Mouse (Mus musculus) lung, adult 2 months (tissue): ENCODE data around the gene Ccdc69. TPM values are rescaled to one million over a fixed set of nuclear protein-coding genes. Genes with fewer than 3 reads are reported as not detected.

Source experiments
- DNase-seq: peaks from one replicate; pipeline ENCODE4 v3.0.0; 2022
- H3K4me1 ChIP-seq: fragments of 200-500 bp; 2 replicates; pipeline ENCODE4 v1.6.1; 2011; ENCODE audit warnings: low read length; ENCODE audit not compliant: control insufficient read depth, insufficient read depth
- H3K4me3 ChIP-seq: fragments of 200-500 bp; replicated peaks from 2 replicates; pipeline ENCODE3; 2011; ENCODE audit warnings: low read depth, mild to moderate bottlenecking, control low read depth, low read length; ENCODE audit errors: extremely low read depth
- CTCF ChIP-seq: fragments of 200-500 bp; IDR thresholded peaks from 2 replicates; pipeline ENCODE4 v1.5.1; 2011; ENCODE audit warnings: mild to moderate bottlenecking, low read length, control low read depth; ENCODE audit not compliant: insufficient read depth
- POLR2A ChIP-seq: fragments of 200-500 bp; IDR thresholded peaks from 2 replicates; pipeline ENCODE4 v1.6.1; 2011; ENCODE audit warnings: low read depth, mild to moderate bottlenecking, control low read depth, low read length, borderline replicate concordance; ENCODE audit errors: extremely low read depth
- WGBS: fragments of 180-500 bp; shearing (Covaris S2); methylation state at CpG from one replicate; pipeline ENCODE4 v1.1.7; 2018; 5-methylcytosine and 5-hydroxymethylcytosine counted together
- polyA plus RNA-seq: library from polyadenylated mRNA; depleted of rRNA; stranded (reverse); fragments of >200 nt; gene quantifications from 2 replicates; pipeline ENCODE4 v1.2.3, GENCODE M21; 2012

Ccdc69 gene
- polyA plus RNA-seq, 1 experiment, result 4.1 TPM

GRCm38 (mm10) chr11:55057511-55057910, 20.4 kb downstream of the Ccdc69 start:
- no peak for DNase-seq
- no peak overlapping the region for H3K4me3 ChIP-seq
- H3K4me1 ChIP-seq, result no peaks in the 10 kb centered on the region
- WGBS, result 81% methylated on average over 3 of the region's 3 CpGs
- TF ChIP-seq POLR2A (no peak), CTCF (no peak)

DNA sequence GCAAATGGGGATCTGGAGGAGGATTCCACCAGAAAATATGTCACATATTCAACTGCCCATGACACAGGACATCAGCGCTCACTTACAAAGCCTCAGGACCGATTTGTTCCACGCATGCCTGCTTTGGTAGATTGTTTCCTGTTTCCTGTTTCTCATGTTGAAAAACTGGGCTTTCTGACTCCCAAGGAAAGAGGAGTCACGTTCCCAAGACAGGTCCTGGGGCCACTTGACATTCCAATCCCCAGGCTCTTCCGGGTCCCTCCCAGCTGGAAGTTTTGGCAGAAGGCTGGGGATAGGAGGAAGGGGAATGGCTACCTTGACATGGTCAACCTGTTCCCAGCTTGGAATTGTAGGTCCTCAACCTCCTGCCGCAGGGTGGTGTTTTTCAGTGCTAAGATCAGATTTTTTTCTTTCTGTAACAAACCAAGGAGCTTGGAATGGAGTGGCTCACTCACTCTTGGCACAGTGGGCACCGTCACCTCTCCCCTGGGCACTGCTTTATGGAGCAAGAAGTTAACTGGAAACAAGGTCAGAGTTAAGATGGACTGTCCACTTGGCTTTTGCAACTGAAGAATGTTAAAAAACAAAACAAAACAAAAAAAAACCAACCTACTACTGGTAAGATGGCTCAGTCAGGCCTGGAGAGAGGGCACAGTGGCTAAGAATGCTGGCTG, 27.0 kb downstream of the Ccdc69 start:
- H3K4me3 ChIP-seq, result no peak overlapping the region
- 51% methylated on average over 7 of the region's 7 CpGs for WGBS
- no peak for DNase-seq
- H3K4me1 ChIP-seq, result peaks cover 5% of the 10 kb centered on the region
- no peak for TF ChIP-seq POLR2A
- no peak for TF ChIP-seq CTCF

DNA sequence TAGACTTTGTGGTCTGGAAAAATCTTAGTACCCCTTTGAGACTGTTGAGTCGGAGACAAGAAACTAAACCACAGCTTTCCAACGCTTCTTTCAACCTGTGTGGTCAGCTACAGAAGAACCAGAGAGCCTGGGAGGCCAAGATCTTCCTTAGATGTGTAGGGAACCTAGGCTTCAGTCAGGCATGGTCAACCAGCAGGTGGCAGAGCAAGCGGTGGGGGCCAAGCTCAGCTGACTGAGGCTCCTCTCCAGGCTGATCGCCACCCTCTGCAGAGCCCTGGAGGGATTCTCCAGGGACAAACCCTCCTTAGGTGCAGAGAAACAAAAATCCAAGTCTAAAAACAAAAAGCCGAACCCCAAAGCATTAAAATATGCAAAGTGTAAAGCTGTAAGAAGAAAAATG, 31.3 kb downstream of the Ccdc69 start:
- peak; percentile 52 for DNase-seq
- no peak overlapping the region for H3K4me3 ChIP-seq
- peaks cover 5% of the 10 kb centered on the region for H3K4me1 ChIP-seq
- TF ChIP-seq POLR2A (no peak), CTCF (peak; percentile 78)
- 55% methylated on average over 5 of the region's 5 CpGs for WGBS

GRCm38 (mm10) chr11:55041348-55041747, 36.6 kb downstream of the Ccdc69 start:
- Histone ChIP-seq H3K4me1 (peaks cover 2% of the 10 kb centered on the region), H3K4me3 (no peak overlapping the region)
- 86% methylated on average over 4 of the region's 4 CpGs for WGBS
- DNase-seq, result no peak
- TF ChIP-seq CTCF (0 out of 2 replicates have a peak, but pooled peaks have one; percentile 17), POLR2A (no peak)

DNA sequence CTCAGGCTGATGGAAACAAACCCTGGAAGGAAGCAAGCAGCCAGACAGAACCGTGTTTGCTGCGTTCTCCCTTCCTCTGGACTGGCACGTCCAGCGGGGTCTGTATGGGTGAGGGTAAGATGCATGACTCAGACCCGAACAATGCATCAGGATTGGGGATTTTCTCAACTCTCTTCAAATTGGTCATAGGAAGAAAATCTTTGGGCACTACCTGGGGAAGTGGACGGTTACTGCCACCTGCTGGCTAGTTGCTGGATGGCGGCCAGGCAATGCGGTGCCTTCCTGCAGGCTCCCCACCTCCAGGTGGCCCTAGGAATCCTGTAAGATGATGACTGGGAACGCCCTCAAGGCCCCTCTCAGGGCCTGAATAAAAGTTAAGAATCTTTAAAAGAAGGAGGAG, 38.3 kb downstream of the Ccdc69 start:
- DNase-seq, result peak; percentile 80
- 1% methylated on average over 9 of the region's 9 CpGs for WGBS
- Histone ChIP-seq H3K4me3 (no peak overlapping the region), H3K4me1 (peaks cover 2% of the 10 kb centered on the region)
- TF ChIP-seq CTCF, result peak; percentile 93
- no peak for TF ChIP-seq POLR2A

DNA sequence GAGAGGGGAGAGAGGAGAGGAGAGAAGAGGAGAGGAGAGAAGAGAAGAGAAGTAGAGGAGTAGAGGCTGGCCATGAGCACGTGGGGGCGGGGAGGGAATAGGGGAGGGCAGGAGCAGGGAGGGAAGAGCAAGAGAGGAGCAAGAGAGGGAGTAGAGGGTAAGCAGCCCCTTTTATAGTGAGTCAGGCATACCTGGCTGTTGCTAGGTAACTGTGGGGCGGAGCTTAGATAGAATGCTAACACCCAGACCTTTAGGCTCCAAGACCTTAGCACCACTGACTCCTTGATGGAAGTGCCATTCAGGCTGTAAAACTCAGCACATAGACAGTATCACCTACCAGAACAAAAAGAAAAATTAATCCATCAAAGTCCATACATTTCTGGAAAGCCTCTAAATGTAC, 41.3 kb downstream of the Ccdc69 start:
- Histone ChIP-seq H3K4me3 (no peak overlapping the region), H3K4me1 (peaks cover 9% of the 10 kb centered on the region)
- WGBS, result 55% methylated on average over 3 of the region's 3 CpGs
- TF ChIP-seq POLR2A, result no peak
- TF ChIP-seq CTCF, result no peak
- no peak for DNase-seq

- peak within 1 kb of the TSS; percentile 91 for H3K4me3 ChIP-seq
- peak; percentile 86 for DNase-seq
- peaks cover 12% of the 10 kb centered on the region for H3K4me1 ChIP-seq
- WGBS, result under 1% methylated on average over 41 of the region's 41 CpGs
- TF ChIP-seq CTCF (no peak), POLR2A (peak; percentile 96; the same call in 1 of the 2 replicates)
Measured at GRCm38 (mm10) chr11:55033040-55033660, 44.8 kb downstream of the Ccdc69 start, which contains the start of gene Anxa6. Anxa6 (minus strand) TSS chr11:55033445.

DNA sequence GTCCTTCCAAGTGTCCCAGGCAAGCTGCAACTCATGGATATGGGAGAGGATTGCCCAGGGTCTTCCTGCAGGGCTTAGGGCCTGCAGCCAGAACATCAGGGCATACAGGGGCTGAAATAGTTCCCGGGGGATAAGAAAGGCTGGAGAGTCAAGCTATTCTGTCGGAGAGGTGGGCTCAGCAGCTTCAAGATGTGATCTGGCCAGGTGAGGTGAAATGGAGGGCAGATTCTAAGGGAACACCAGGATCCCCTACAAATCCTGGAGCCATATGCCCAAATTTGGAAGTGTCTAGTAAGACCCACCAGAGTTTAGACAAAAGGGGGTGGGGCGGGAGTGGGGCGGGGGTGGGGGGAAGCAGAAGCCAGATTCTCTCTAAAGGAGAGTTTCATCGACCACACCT, 45.6 kb downstream of the Ccdc69 start:
- Histone ChIP-seq H3K4me3 (peak overlapping the region; percentile 91), H3K4me1 (peaks cover 12% of the 10 kb centered on the region)
- no peak for DNase-seq
- 5% methylated on average over 5 of the region's 5 CpGs for WGBS
- no peak for TF ChIP-seq CTCF
- no peak for TF ChIP-seq POLR2A

- no peak for TF ChIP-seq CTCF
- no peak for TF ChIP-seq POLR2A
- no peak for DNase-seq
- WGBS, result 1% methylated on average over 4 of the region's 4 CpGs
- Histone ChIP-seq H3K4me3 (peak overlapping the region; percentile 59), H3K4me1 (peaks cover 12% of the 10 kb centered on the region)
Measured at GRCm38 (mm10) chr11:55031991-55032280, 46.0 kb downstream of the Ccdc69 start.
